Mouse (Mus musculus): ENCODE measurements around the gene Acot7. TPM values are rescaled to one million over a fixed set of nuclear protein-coding genes. Genes with fewer than 3 reads are reported as not detected.

The Acot7 gene
- polyA plus RNA-seq, 1 experiment: 167 TPM

DNA sequence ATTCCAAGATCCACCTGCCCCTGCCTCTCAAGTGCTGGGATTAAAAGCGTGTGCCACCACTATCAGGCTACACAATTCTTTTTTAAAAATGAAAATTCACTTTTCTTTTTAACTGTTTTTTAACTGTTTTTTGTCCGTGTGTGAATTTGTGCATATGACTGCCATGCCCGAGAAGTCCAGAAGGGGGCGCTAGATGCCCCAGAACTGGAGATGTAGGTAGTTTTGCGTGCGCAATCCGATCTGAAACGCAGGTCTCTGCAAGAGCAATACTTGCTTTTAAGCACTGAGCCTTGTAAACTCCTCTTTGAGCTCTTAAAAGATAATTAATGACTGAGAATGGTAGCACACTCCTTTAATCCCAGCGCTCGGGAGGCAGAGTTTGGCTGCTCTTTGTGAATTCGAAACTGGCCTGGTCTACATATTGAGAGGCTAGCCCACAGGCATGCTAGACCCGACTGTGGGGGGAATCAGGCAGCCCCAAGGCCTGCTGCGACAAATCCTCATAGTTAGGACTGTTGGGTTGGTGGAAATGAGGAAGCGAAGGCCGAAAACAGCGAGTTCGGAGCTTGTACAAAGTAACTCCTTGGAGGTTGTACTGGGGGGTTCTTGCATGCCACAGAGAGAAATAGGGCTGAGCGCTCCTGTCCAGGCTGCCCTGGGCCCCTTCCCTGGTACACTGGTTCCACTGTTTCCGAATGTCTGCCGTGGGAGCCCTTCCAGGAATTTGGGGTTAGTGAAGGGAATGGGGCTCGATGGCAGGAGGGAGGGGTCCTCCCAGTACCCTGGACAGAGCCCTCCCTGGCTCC, 20.0 kb upstream of the Acot7 start:
- Histone ChIP-seq H3K27me3 (ENCODE audit: control insufficient read depth, insufficient read depth, insufficient read length) (peaks cover 47% of the 10 kb centered on the region), H3K4me3 (no peak overlapping the region), H3K4me2 (ENCODE audit: low read depth) (peak overlapping the region; percentile 48), H3K36me3 (ENCODE audit: control insufficient read depth, insufficient read depth) (no peaks in the 10 kb centered on the region), H3ac (ENCODE audit: control insufficient read depth, insufficient read length) (no peak overlapping the region), H3K79me2 (ENCODE audit: control insufficient read depth, insufficient read depth) (no peaks in the 10 kb centered on the region)
- TF ChIP-seq REST (IDR thresholded peaks at IDR 0.05; ENCODE audit: insufficient read depth, insufficient read length) (peak; percentile 63), TCF3 (IDR thresholded peaks at IDR 0.05; ENCODE audit: insufficient read length, low read depth) (no peak)

DNA sequence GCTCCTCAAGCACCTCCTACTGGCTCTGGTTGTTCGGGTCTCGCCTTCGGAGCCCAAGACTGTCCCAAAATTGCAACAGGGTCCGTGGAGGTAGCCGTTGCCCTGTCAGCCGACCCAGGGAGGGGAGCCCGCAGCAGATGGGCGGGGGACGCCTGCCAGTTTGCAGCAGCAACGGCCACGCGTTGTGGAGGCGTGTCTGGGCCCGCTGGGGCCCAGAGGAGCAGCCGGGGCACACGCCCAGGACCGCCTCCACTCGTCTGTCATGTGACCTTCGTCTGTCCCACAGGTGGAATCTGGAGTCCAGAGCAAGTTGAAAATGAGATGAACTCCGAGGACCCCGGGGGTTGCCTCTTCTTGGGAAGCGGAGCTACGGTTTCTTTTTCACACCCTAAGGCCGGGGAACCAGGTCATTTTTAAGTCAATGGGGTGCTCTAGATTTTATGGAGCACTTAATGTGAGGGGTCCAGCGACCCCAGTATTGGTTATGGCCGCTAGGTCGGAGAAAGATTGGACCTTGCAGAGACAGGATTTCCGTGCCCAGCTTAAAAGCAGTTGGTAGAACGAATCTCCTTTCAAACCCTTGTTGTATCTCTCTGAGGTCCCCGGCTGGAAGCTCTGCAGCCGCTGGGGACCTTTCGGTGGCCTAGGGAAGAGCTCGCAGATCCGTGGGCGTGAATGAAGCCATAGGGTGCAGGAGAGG, 19.2 kb upstream of the Acot7 start, which contains the start of gene Hes2:
Hes2 (plus strand) TSS at position 283 of the 700 bp plus-strand sequence.
- no peaks in the 10 kb centered on the region for H3K79me2 ChIP-seq (ENCODE audit: control insufficient read depth, insufficient read depth)
- H3ac ChIP-seq (ENCODE audit: control insufficient read depth, insufficient read length): no peak within 1 kb of the TSS
- no peak for TF ChIP-seq SRF (IDR thresholded peaks at IDR 0.05; ENCODE audit: control insufficient read depth, insufficient read length, low read depth)
- TF ChIP-seq MYOG (IDR thresholded peaks at IDR 0.05; ENCODE audit: control insufficient read depth in 1 of 3, insufficient read depth in 1 of 3, insufficient read length in 2 of 3, low read depth in 2 of 3): peak in 1 of 3 experiments; percentile 4
- peaks cover 44% of the 10 kb centered on the region for H3K27me3 ChIP-seq (ENCODE audit: control insufficient read depth, insufficient read depth, insufficient read length)
- peak within 1 kb of the TSS; percentile 48 for H3K4me2 ChIP-seq (ENCODE audit: low read depth)
- no peaks in the 10 kb centered on the region for H3K36me3 ChIP-seq (ENCODE audit: control insufficient read depth, insufficient read depth)
- no peak within 1 kb of the TSS for H3K4me3 ChIP-seq

DNA sequence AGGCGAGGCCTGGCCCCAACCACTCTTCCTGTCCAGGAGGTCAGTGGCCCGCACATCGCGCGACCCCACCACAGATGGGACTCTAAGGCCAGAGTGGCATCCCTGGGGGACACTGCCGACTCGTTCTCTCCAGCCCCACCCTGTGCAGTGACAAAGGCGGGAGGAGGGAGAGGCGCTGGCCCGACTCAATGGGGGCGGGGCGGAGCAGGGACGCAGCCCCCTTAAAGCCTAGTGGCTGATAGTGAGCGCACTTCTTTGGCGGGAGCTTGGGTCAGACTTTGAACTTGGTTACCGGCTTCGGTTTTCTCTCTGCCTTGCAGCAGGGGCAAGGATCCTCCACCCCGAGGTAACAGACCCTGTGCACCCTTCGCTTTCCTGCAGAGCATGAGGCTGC, 18.7 kb upstream of the Acot7 start:
- Histone ChIP-seq H3K36me3 (ENCODE audit: control insufficient read depth, insufficient read depth) (no peaks in the 10 kb centered on the region), H3K4me3 (no peak overlapping the region)

DNA sequence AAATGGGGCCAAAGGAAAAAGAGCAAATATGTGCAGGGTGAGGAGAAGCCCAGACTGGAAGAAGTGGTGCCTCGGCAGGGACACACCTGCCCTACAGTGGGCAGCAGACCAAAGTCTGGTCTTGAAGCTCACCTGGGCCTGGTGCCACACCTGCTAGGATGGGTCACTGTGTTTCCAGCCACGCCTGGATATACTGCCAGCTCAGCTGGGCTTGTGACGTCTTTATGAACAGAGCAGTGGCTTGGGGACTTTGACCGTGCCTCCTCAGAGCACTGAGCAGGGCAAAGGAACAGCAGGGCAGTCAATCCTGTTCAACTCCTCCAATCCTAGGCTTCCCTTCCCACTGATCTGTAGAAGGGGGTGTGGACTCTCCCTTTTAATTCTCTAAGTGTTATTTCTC, 17.2 kb upstream of the Acot7 start:
- Histone ChIP-seq H3K36me3 (ENCODE audit: control insufficient read depth, insufficient read depth) (no peaks in the 10 kb centered on the region), H3K4me3 (no peak overlapping the region), H3K27me3 (ENCODE audit: control insufficient read depth, insufficient read depth, insufficient read length) (peaks cover 44% of the 10 kb centered on the region), H3K79me2 (ENCODE audit: control insufficient read depth, insufficient read depth) (no peaks in the 10 kb centered on the region), H3ac (ENCODE audit: control insufficient read depth, insufficient read length) (no peak overlapping the region), H3K4me2 (ENCODE audit: low read depth) (no peak overlapping the region)
- TF ChIP-seq USF1 (IDR thresholded peaks at IDR 0.05; ENCODE audit: low read depth) (no peak), POLR2AphosphoS2 (IDR thresholded peaks at IDR 0.05; ENCODE audit: insufficient read length, low read depth) (no peak), MYOD1 (IDR thresholded peaks at IDR 0.05; ENCODE audit: control insufficient read depth in 1 of 3, insufficient read length in 2 of 3, low read depth in 2 of 3) (no peak)

More for the DNA sequence above, 18.7 kb upstream of the Acot7 start:
- TF ChIP-seq REST (IDR thresholded peaks at IDR 0.05; ENCODE audit: insufficient read depth, insufficient read length): no peak
- no peak for TF ChIP-seq MYOD1 (IDR thresholded peaks at IDR 0.05; ENCODE audit: control insufficient read depth in 1 of 3, insufficient read length in 2 of 3, low read depth in 2 of 3)
- no peak for TF ChIP-seq TCF12 (IDR thresholded peaks at IDR 0.05; ENCODE audit: insufficient read depth, poor library complexity, severe bottlenecking)
- no peak for TF ChIP-seq E2F4 (IDR thresholded peaks at IDR 0.05; ENCODE audit: insufficient read depth)
- no peak for TF ChIP-seq TCF3 (IDR thresholded peaks at IDR 0.05; ENCODE audit: insufficient read length, low read depth)
- no peak for TF ChIP-seq SRF (IDR thresholded peaks at IDR 0.05; ENCODE audit: control insufficient read depth, insufficient read length, low read depth)
- no peak for TF ChIP-seq USF1 (IDR thresholded peaks at IDR 0.05; ENCODE audit: low read depth)
- no peak for TF ChIP-seq POLR2AphosphoS2 (IDR thresholded peaks at IDR 0.05; ENCODE audit: insufficient read length, low read depth)
- TF ChIP-seq MAX (IDR thresholded peaks at IDR 0.05; ENCODE audit: low read depth): no peak
- no peak for TF ChIP-seq CEBPB (IDR thresholded peaks at IDR 0.05; ENCODE audit: insufficient read depth, poor library complexity, severe bottlenecking)
- no peak for TF ChIP-seq POLR2A (IDR thresholded peaks at IDR 0.05; ENCODE audit: insufficient read length, low read depth)
- TF ChIP-seq MYOG (IDR thresholded peaks at IDR 0.05; ENCODE audit: control insufficient read depth in 1 of 3, insufficient read depth in 1 of 3, insufficient read length in 2 of 3, low read depth in 2 of 3): no peak
- Histone ChIP-seq H3K79me2 (ENCODE audit: control insufficient read depth, insufficient read depth) (no peaks in the 10 kb centered on the region), H3ac (ENCODE audit: control insufficient read depth, insufficient read length) (no peak overlapping the region), H3K27me3 (ENCODE audit: control insufficient read depth, insufficient read depth, insufficient read length) (peaks cover 44% of the 10 kb centered on the region), H3K4me2 (ENCODE audit: low read depth) (peak overlapping the region; percentile 48)

DNA sequence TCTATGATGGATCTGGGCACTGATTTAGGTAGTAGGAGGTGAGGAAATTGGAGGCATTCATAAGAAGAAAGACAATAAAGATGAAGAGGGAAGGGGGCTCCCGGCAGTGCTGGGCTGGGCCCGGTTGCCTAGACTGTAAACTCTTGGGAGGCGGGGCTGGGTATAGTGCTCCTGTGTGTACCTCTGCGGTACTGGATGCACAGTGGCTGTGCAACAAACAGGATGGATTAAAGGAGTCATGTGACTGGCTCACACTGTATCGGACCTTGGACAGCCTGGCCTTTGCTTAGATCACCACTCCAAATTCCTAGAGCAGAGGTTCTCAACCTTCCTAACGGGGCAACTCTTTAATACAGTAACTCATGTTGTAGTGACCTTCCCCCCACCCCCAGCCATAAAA, 16.3 kb upstream of the Acot7 start:
- H3ac ChIP-seq (ENCODE audit: control insufficient read depth, insufficient read length): no peak overlapping the region
- TF ChIP-seq SRF (IDR thresholded peaks at IDR 0.05; ENCODE audit: control insufficient read depth, insufficient read length, low read depth): no peak
- no peak for TF ChIP-seq USF1 (IDR thresholded peaks at IDR 0.05; ENCODE audit: low read depth)
- no peak for TF ChIP-seq POLR2A (IDR thresholded peaks at IDR 0.05; ENCODE audit: insufficient read length, low read depth)
- no peak for TF ChIP-seq CEBPB (IDR thresholded peaks at IDR 0.05; ENCODE audit: insufficient read depth, poor library complexity, severe bottlenecking)
- TF ChIP-seq MAX (IDR thresholded peaks at IDR 0.05; ENCODE audit: low read depth): no peak
- no peak for TF ChIP-seq MYOG (IDR thresholded peaks at IDR 0.05; ENCODE audit: control insufficient read depth in 1 of 3, insufficient read depth in 1 of 3, insufficient read length in 2 of 3, low read depth in 2 of 3)
- TF ChIP-seq TCF3 (IDR thresholded peaks at IDR 0.05; ENCODE audit: insufficient read length, low read depth): no peak
- no peak for TF ChIP-seq E2F4 (IDR thresholded peaks at IDR 0.05; ENCODE audit: insufficient read depth)
- no peak for TF ChIP-seq TCF12 (IDR thresholded peaks at IDR 0.05; ENCODE audit: insufficient read depth, poor library complexity, severe bottlenecking)
- TF ChIP-seq POLR2AphosphoS2 (IDR thresholded peaks at IDR 0.05; ENCODE audit: insufficient read length, low read depth): no peak
- TF ChIP-seq MYOD1 (IDR thresholded peaks at IDR 0.05; ENCODE audit: control insufficient read depth in 1 of 3, insufficient read length in 2 of 3, low read depth in 2 of 3): no peak
- TF ChIP-seq REST (IDR thresholded peaks at IDR 0.05; ENCODE audit: insufficient read depth, insufficient read length): no peak
- H3K79me2 ChIP-seq (ENCODE audit: control insufficient read depth, insufficient read depth): no peaks in the 10 kb centered on the region
- H3K27me3 ChIP-seq (ENCODE audit: control insufficient read depth, insufficient read depth, insufficient read length): peaks cover 44% of the 10 kb centered on the region
- H3K36me3 ChIP-seq (ENCODE audit: control insufficient read depth, insufficient read depth): no peaks in the 10 kb centered on the region
- no peak overlapping the region for H3K4me2 ChIP-seq (ENCODE audit: low read depth)
- H3K4me3 ChIP-seq: no peak overlapping the region

All from myocyte (in vitro differentiated cells).